Mouse (Mus musculus): ENCODE data around the gene Nek9.

- TF ChIP-seq POLR2A (IDR thresholded peaks at IDR 0.05; ENCODE audit: borderline replicate concordance, extremely low read depth, insufficient read depth, insufficient read length, poor library complexity, severe bottlenecking) (no peak), CTCF (IDR thresholded peaks at IDR 0.05; ENCODE audit: borderline replicate concordance, extremely low read depth, insufficient read depth, insufficient read length) (no peak)
Measured at GRCm38 (mm10) chr12:85292906-85293305, 46.3 kb downstream of the Nek9 start.

All from brain, embryonic 14.5 days (tissue).